Mouse (Mus musculus) erythroblast, embryonic 14.5 days (primary cell): Measurements from ENCODE around the gene Wdr18. TPM values are rescaled to one million over a fixed set of nuclear protein-coding genes. Genes with fewer than 3 reads are reported as not detected.

Source experiments
- H3K27me3 ChIP-seq: 2 replicates; pipeline ENCODE4 v1.6.1; 2012; ENCODE audit warnings: inconsistent platforms; ENCODE audit not compliant: control insufficient read depth
- H3K36me3 ChIP-seq: 2 replicates; pipeline ENCODE4 v1.6.1; 2012; ENCODE audit warnings: mild to moderate bottlenecking, inconsistent platforms; ENCODE audit not compliant: control insufficient read depth
- H3K4me1 ChIP-seq: 2 replicates; pipeline ENCODE4 v1.6.1; 2012; ENCODE audit warnings: inconsistent platforms; ENCODE audit not compliant: control insufficient read depth
- H3K4me3 ChIP-seq: replicated peaks from 2 replicates; pipeline ENCODE3; 2012; ENCODE audit warnings: moderate library complexity, mild to moderate bottlenecking, inconsistent platforms
- H3K9me3 ChIP-seq: 2 replicates; pipeline ENCODE4 v1.6.1; 2012; ENCODE audit warnings: low read length, inconsistent platforms, mixed read lengths; ENCODE audit not compliant: control insufficient read depth
- GATA1 ChIP-seq: IDR thresholded peaks from 2 replicates; pipeline ENCODE4 v1.6.1; 2012; ENCODE audit warnings: low read length, inconsistent platforms, mixed read lengths
- TAL1 ChIP-seq: IDR thresholded peaks from 3 replicates; pipeline ENCODE4 v1.6.1; 2012; ENCODE audit warnings: low read length, inconsistent platforms, mixed read lengths
- polyA plus RNA-seq: library from polyadenylated mRNA; stranded (reverse); fragments of >175 nt; gene quantifications from 2 replicates; pipeline ENCODE4 v1.2.3, GENCODE M21; 2012

Gene Wdr18
- polyA plus RNA-seq, 1 experiment = 4.4 TPM

GRCm38 (mm10) chr10:79933145-79933679, 26.7 kb upstream of the Wdr18 start:
- Histone ChIP-seq H3K27me3 (no peaks in the 10 kb centered on the region), H3K9me3 (no peaks in the 10 kb centered on the region), H3K4me3 (no peak overlapping the region), H3K36me3 (peaks cover 53% of the 10 kb centered on the region), H3K4me1 (peaks cover 49% of the 10 kb centered on the region)
- TF ChIP-seq TAL1 (no peak), GATA1 (no peak)

DNA sequence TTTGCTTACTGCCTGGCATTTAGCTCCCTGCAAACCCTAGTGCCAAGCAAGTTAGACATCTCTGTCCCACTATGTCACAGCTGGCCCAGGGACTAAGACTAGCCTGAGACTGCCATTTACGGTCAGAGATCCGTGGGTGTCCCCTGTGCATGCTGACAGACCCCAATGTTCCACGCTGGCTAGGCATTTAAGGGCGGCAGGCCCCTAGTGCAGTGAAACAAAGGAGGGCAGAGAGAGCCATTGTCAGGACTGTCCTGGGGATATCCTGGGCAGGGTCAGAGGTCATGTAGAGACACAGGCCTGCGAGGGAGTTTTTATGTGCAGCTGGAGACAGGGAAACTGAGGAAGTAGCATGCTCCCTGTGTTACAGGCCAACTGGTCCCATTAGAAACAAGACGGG, 26.1 kb upstream of the Wdr18 start:
- Histone ChIP-seq H3K36me3 (peaks cover 53% of the 10 kb centered on the region), H3K4me3 (no peak overlapping the region)

DNA sequence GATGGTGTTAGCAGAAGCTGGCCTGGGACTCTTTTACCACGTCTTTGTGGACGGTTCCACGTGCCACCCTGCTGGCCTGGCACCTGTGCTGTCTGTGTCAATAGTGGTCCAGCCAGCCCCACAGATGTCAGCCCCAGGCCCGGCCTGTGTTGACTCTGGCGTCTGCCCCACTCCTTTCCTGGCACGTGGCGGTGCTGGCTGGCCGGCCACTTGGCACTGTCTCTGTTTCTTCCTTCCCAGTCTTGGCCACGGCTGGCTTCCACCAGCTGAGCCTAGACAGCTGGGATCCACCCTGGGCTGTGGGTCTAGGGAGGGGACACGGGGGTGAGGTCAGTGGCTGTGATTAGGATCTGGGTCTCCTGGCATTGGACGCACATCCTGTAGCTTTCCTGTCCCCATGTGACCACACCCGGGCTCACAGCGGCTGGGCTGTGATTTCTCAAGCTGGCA, 25.7 kb upstream of the Wdr18 start:
- Histone ChIP-seq H3K4me3 (no peak overlapping the region), H3K4me1 (peaks cover 46% of the 10 kb centered on the region), H3K27me3 (no peaks in the 10 kb centered on the region), H3K36me3 (peaks cover 55% of the 10 kb centered on the region), H3K9me3 (no peaks in the 10 kb centered on the region)
- no peak for TF ChIP-seq TAL1
- TF ChIP-seq GATA1 = no peak

More for the DNA sequence above, 26.1 kb upstream of the Wdr18 start:
- peaks cover 46% of the 10 kb centered on the region for H3K4me1 ChIP-seq
- TF ChIP-seq GATA1 (no peak), TAL1 (no peak)
- H3K9me3 ChIP-seq = no peaks in the 10 kb centered on the region
- no peaks in the 10 kb centered on the region for H3K27me3 ChIP-seq

- H3K4me3 ChIP-seq = no peak overlapping the region
- no peaks in the 10 kb centered on the region for H3K27me3 ChIP-seq
- H3K4me1 ChIP-seq = peaks cover 48% of the 10 kb centered on the region
- H3K36me3 ChIP-seq = peaks cover 57% of the 10 kb centered on the region
- TF ChIP-seq TAL1 (no peak), GATA1 (no peak)
- H3K9me3 ChIP-seq = no peaks in the 10 kb centered on the region
These were observed 25.0 kb upstream of the Wdr18 start for GRCm38 (mm10) chr10:79934794-79935569.

GRCm38 (mm10) chr10:79936284-79936910, 23.6 kb upstream of the Wdr18 start:
- H3K4me3 ChIP-seq = no peak overlapping the region
- no peak for TF ChIP-seq GATA1
- TF ChIP-seq TAL1 = no peak
- peaks cover 48% of the 10 kb centered on the region for H3K36me3 ChIP-seq

DNA sequence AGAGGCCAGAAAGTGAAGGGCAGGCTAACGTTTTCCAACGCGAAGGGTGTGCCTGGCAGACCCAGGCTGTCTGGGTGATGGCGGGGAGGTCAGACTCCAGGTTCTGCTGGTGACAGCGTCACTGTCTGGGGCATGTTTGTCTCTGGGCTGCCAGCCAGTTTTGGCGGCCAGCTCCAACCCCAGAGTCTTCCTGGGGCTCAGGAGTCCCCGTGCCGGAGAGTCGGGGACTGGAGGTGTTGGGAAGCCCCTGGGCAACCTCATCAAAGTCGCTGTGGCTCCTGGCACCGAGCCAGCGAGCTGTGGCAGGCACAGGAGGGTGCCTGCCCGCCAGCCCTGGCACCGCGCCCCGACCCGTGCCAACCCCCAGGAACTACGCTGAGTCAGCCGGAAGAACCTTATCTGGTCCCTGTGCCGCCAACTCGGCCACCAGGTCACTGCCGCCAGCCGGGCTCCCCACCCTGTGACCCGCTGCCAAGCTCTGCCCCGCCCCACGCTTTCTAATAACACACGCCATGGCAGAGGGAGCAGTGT, 23.0 kb upstream of the Wdr18 start:
- Histone ChIP-seq H3K4me1 (peaks cover 49% of the 10 kb centered on the region), H3K27me3 (no peaks in the 10 kb centered on the region), H3K9me3 (no peaks in the 10 kb centered on the region), H3K4me3 (peak overlapping the region; percentile 12), H3K36me3 (peaks cover 45% of the 10 kb centered on the region)
- TF ChIP-seq GATA1 = no peak

More at GRCm38 (mm10) chr10:79936284-79936910, 23.6 kb upstream of the Wdr18 start:
- Histone ChIP-seq H3K27me3 (no peaks in the 10 kb centered on the region), H3K4me1 (peaks cover 48% of the 10 kb centered on the region), H3K9me3 (no peaks in the 10 kb centered on the region)

- peaks cover 54% of the 10 kb centered on the region for H3K4me1 ChIP-seq
- H3K9me3 ChIP-seq = no peaks in the 10 kb centered on the region
- H3K27me3 ChIP-seq = no peaks in the 10 kb centered on the region
- TF ChIP-seq GATA1 (no peak), TAL1 (no peak)
- peaks cover 35% of the 10 kb centered on the region for H3K36me3 ChIP-seq
- H3K4me3 ChIP-seq = no peak overlapping the region
These were observed 22.0 kb upstream of the Wdr18 start for GRCm38 (mm10) chr10:79937775-79938526.

GRCm38 (mm10) chr10:79940749-79941148, 19.2 kb upstream of the Wdr18 start:
- H3K27me3 ChIP-seq = no peaks in the 10 kb centered on the region
- peaks cover 72% of the 10 kb centered on the region for H3K4me1 ChIP-seq
- TF ChIP-seq GATA1 = no peak
- no peak for TF ChIP-seq TAL1
- H3K9me3 ChIP-seq = no peaks in the 10 kb centered on the region
- no peak overlapping the region for H3K4me3 ChIP-seq
- peaks cover 20% of the 10 kb centered on the region for H3K36me3 ChIP-seq

GRCm38 (mm10) chr10:79942988-79943387, 17.0 kb upstream of the Wdr18 start:
- no peak overlapping the region for H3K4me3 ChIP-seq
- TF ChIP-seq TAL1 (no peak), GATA1 (no peak)
- H3K9me3 ChIP-seq = no peaks in the 10 kb centered on the region
- peaks cover 76% of the 10 kb centered on the region for H3K4me1 ChIP-seq
- no peaks in the 10 kb centered on the region for H3K27me3 ChIP-seq
- peaks cover 17% of the 10 kb centered on the region for H3K36me3 ChIP-seq
